Mouse (Mus musculus): ENCODE results near the gene Hist1h2ao. TPM values are rescaled to one million over a fixed set of nuclear protein-coding genes. Genes with fewer than 3 reads are reported as not detected.
"Not testable (repeated sequence)": the region's sequence is repeated elsewhere in the genome, so short reads cannot be mapped to it uniquely, and the experiment has no call there.

Gene Hist1h2ao
- 1.7 TPM in 1 of 2 replicates, not detected in the other for polyA plus RNA-seq (2015; fragmentation: Nextera tagmentation; extraction: Ambion mirVana)

- ATAC-seq (ENCODE audit: borderline replicate concordance, extremely low read depth, low FRiP score, low TSS enrichment), result peak; percentile 97
- not testable (repeated sequence) for H3K4me3 ChIP-seq, H3K27ac ChIP-seq, H3K9ac ChIP-seq, H3K4me1 ChIP-seq, H3K4me2 ChIP-seq, H3K9me3 ChIP-seq, H3K27me3 ChIP-seq, H3K36me3 ChIP-seq
- WGBS, result no CpG with 5 or more reads among the region's 23 CpGs
These were observed at the start of gene Hist1h2ao, which contains the start of gene Hist1h2bq for GRCm38 (mm10) chr13:21810073-21810472. Gene Hist1h2ao, plus strand, starts transcription at chr13:21810465. Gene Hist1h2bq, minus strand, starts transcription at chr13:21810197.

DNA sequence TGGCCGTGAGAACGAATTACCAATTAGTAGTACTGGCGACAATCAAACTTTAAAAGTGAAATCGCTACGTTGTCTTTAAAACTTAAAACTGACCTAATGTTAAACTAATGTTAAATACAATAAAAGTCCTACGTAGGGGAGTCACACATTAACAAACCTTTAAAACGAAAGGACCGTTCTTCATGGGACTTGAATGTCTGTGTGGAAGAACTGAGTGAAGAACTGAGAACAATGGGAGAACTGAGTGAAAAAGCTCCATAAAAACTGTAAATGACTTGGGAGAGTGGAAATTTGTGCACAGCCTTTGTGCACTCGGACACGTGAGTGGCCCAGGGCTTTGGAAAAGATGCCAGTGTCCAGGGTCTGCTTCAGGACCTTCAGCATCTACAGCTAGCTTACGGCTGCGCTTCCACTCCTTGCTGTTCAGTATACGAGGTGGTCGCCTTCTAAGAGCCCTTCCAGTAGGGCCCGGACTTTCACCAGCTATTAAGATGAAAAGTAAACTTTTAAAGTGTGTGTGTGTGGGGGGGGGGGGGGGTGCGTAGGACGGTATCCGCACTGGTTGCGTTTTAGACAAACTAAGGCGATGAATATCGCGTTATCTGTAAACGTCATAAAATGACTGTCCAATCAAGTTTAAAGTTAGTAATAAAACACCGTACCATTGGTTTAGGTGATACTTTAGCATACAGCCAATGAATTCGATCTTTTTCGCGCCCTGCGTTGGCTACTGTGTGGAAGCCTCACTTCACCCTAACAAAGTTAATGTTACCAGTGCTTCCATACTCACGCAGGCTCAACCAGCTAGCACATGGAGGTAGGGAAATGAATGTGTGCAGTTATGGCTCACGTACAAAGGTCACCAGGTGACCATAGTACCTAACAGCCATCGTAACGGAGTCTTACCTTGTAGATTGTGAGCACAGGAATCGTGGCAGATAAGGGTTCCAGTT lies 31.2 kb upstream of the Hist1h2ao start:
- no peaks in the 10 kb centered on the region for H3K9me3 ChIP-seq
- H3K9ac ChIP-seq, result peak overlapping the region; percentile 84
- 2% methylated on average over 33 of the region's 33 CpGs for WGBS
- H3K27me3 ChIP-seq, result no peaks in the 10 kb centered on the region
- H3K36me3 ChIP-seq, result no peaks in the 10 kb centered on the region
- peak; percentile 73 for ATAC-seq (ENCODE audit: borderline replicate concordance, extremely low read depth, low FRiP score, low TSS enrichment)
- peaks cover 18% of the 10 kb centered on the region for H3K4me1 ChIP-seq
- peak overlapping the region; percentile 98 for H3K27ac ChIP-seq
- peak overlapping the region; percentile 90 for H3K4me2 ChIP-seq
- peak overlapping the region; percentile 65 for H3K4me3 ChIP-seq

- Histone ChIP-seq H3K4me3 (peak within 1 kb of the TSS; percentile 65), H3K27ac (peak within 1 kb of the TSS; percentile 98), H3K27me3 (no peaks in the 10 kb centered on the region), H3K9ac (peak within 1 kb of the TSS; percentile 84), H3K4me2 (peak within 1 kb of the TSS; percentile 90), H3K4me1 (peaks cover 26% of the 10 kb centered on the region), H3K9me3 (no peaks in the 10 kb centered on the region), H3K36me3 (no peaks in the 10 kb centered on the region)
- peak; percentile 64 for ATAC-seq (ENCODE audit: borderline replicate concordance, extremely low read depth, low FRiP score, low TSS enrichment)
- under 1% methylated on average over 44 of the region's 44 CpGs for WGBS
These were observed 30.2 kb upstream of the Hist1h2ao start, which contains the start of gene Hist1h1b for GRCm38 (mm10) chr13:21779767-21780731. Gene Hist1h1b, minus strand, starts transcription at chr13:21780625.

- WGBS, result 31% methylated on average over 6 of the region's 6 CpGs
- Histone ChIP-seq H3K9ac (peak overlapping the region; percentile 84; the same call in 1 of the 2 replicates), H3K36me3 (no peaks in the 10 kb centered on the region), H3K4me1 (peaks cover 35% of the 10 kb centered on the region), H3K4me3 (peak overlapping the region; percentile 65), H3K4me2 (peak overlapping the region; percentile 90), H3K27ac (peak overlapping the region; percentile 98), H3K27me3 (no peaks in the 10 kb centered on the region), H3K9me3 (no peaks in the 10 kb centered on the region)
- no peak for ATAC-seq (ENCODE audit: borderline replicate concordance, extremely low read depth, low FRiP score, low TSS enrichment)
These were observed 29.2 kb upstream of the Hist1h2ao start for GRCm38 (mm10) chr13:21781021-21781555.

GRCm38 (mm10) chr13:21781639-21782038 lies 28.6 kb upstream of the Hist1h2ao start:
- ATAC-seq (ENCODE audit: borderline replicate concordance, extremely low read depth, low FRiP score, low TSS enrichment), result no peak
- Histone ChIP-seq H3K4me1 (peaks cover 37% of the 10 kb centered on the region), H3K4me2 (no peak overlapping the region; the same call in 1 of the 2 replicates), H3K4me3 (no peak overlapping the region), H3K27me3 (no peaks in the 10 kb centered on the region), H3K9ac (no peak overlapping the region), H3K36me3 (no peaks in the 10 kb centered on the region), H3K27ac (peak overlapping the region; percentile 17), H3K9me3 (no peaks in the 10 kb centered on the region)
- 82% methylated on average over 1 of the region's 1 CpGs for WGBS

- H3K4me1 ChIP-seq, result peaks cover 35% of the 10 kb centered on the region
- H3K4me2 ChIP-seq, result peak overlapping the region; percentile 70
- H3K4me3 ChIP-seq, result peak overlapping the region; percentile 49
- H3K36me3 ChIP-seq; H3K27me3 ChIP-seq; ATAC-seq (ENCODE audit: borderline replicate concordance, extremely low read depth, low FRiP score, low TSS enrichment); H3K9me3 ChIP-seq: not testable (repeated sequence)
- under 1% methylated on average over 14 of the region's 35 CpGs for WGBS
- H3K9ac ChIP-seq, result peak overlapping the region; percentile 66
- peak overlapping the region; percentile 91 for H3K27ac ChIP-seq
These were observed 27.7 kb upstream of the Hist1h2ao start for GRCm38 (mm10) chr13:21782361-21783254.

GRCm38 (mm10) chr13:21783255-21783617 lies 27.0 kb upstream of the Hist1h2ao start, which contains the start of gene Hist1h3i:
Gene Hist1h3i, minus strand, starts transcription at chr13:21783370.
- H3K9ac ChIP-seq, result peak within 1 kb of the TSS; percentile 66
- no peaks in the 10 kb centered on the region for H3K9me3 ChIP-seq
- peak within 1 kb of the TSS; percentile 91 for H3K27ac ChIP-seq
- 0% methylated on average over 13 of the region's 20 CpGs for WGBS
- no peaks in the 10 kb centered on the region for H3K36me3 ChIP-seq
- peak; percentile 76; the same call in 1 of the 2 replicates for ATAC-seq (ENCODE audit: borderline replicate concordance, extremely low read depth, low FRiP score, low TSS enrichment)
- H3K27me3 ChIP-seq, result no peaks in the 10 kb centered on the region
- H3K4me2 ChIP-seq, result peak within 1 kb of the TSS; percentile 70
- H3K4me1 ChIP-seq, result peaks cover 36% of the 10 kb centered on the region
- H3K4me3 ChIP-seq, result peak within 1 kb of the TSS; percentile 49

- Histone ChIP-seq H3K9ac (peak overlapping the region; percentile 37), H3K27me3 (no peaks in the 10 kb centered on the region), H3K9me3 (no peaks in the 10 kb centered on the region), H3K4me3 (peak overlapping the region; percentile 49), H3K36me3 (no peaks in the 10 kb centered on the region), H3K27ac (peak overlapping the region; percentile 91), H3K4me2 (peak overlapping the region; percentile 70), H3K4me1 (peaks cover 39% of the 10 kb centered on the region)
- WGBS, result 3% methylated on average over 9 of the region's 9 CpGs
- no peak for ATAC-seq (ENCODE audit: borderline replicate concordance, extremely low read depth, low FRiP score, low TSS enrichment)
These were observed 26.5 kb upstream of the Hist1h2ao start for GRCm38 (mm10) chr13:21783734-21784161.

- peak overlapping the region; percentile 91 for H3K27ac ChIP-seq
- peak overlapping the region; percentile 70 for H3K4me2 ChIP-seq
- no peaks in the 10 kb centered on the region for H3K36me3 ChIP-seq
- H3K4me1 ChIP-seq, result peaks cover 39% of the 10 kb centered on the region
- H3K4me3 ChIP-seq, result peak overlapping the region; percentile 49; the same call in 1 of the 2 replicates
- H3K9ac ChIP-seq, result peak overlapping the region; percentile 37
- ATAC-seq (ENCODE audit: borderline replicate concordance, extremely low read depth, low FRiP score, low TSS enrichment), result no peak
- WGBS, result 27% methylated on average over 6 of the region's 6 CpGs
- no peaks in the 10 kb centered on the region for H3K27me3 ChIP-seq
- no peaks in the 10 kb centered on the region for H3K9me3 ChIP-seq
These were observed 26.0 kb upstream of the Hist1h2ao start for GRCm38 (mm10) chr13:21784311-21784710.

- Histone ChIP-seq H3K27me3 (no peaks in the 10 kb centered on the region), H3K4me1 (peaks cover 48% of the 10 kb centered on the region), H3K4me2 (peak overlapping the region; percentile 54), H3K9ac (peak overlapping the region; percentile 49), H3K4me3 (peak overlapping the region; percentile 38), H3K27ac (peak overlapping the region; percentile 93), H3K36me3 (no peaks in the 10 kb centered on the region), H3K9me3 (no peaks in the 10 kb centered on the region)
- WGBS, result 2% methylated on average over 8 of the region's 8 CpGs
- no peak for ATAC-seq (ENCODE audit: borderline replicate concordance, extremely low read depth, low FRiP score, low TSS enrichment)
These were observed 23.9 kb upstream of the Hist1h2ao start for GRCm38 (mm10) chr13:21786189-21786898.

Measured in lung, embryonic 15.5 days (tissue).